Mouse (Mus musculus) ES-E14 (cell line): ENCODE results near the gene Fhit. TPM values are rescaled to one million over a fixed set of nuclear protein-coding genes. Genes with fewer than 3 reads are reported as not detected.

Experiments used
- DNase-seq: peaks from one replicate; pipeline ENCODE4 v3.0.0-alpha.2; 2013; ENCODE audit warnings: low read depth, low spot score
- H3K27ac ChIP-seq: 2 replicates; pipeline ENCODE4 v1.5.1; 2012; ENCODE audit warnings: low read depth, mild to moderate bottlenecking, low read length, moderate library complexity, mixed read lengths; ENCODE audit not compliant: poor library complexity, insufficient read depth, severe bottlenecking
- H3K36me3 ChIP-seq: 2 replicates; pipeline ENCODE4 v1.6.1; 2012; ENCODE audit warnings: mild to moderate bottlenecking, low read length, moderate library complexity, mixed read lengths; ENCODE audit not compliant: control insufficient read depth, poor library complexity, insufficient read depth, severe bottlenecking
- H3K4me1 ChIP-seq, 2 experiments: fragments of 150-350 bp in 1 of 2; sonication (generic) in 1 of 2; 2 replicates each; pipeline ENCODE4 v1.6.1; 2012; ENCODE audit warnings: low read length in 2 of 2, mild to moderate bottlenecking in 1 of 2, mixed read lengths in 1 of 2; ENCODE audit not compliant: control insufficient read depth in 2 of 2, insufficient read depth in 2 of 2, poor library complexity in 1 of 2
- H3K4me3 ChIP-seq, 2 experiments: fragments of 150-350 bp in 1 of 2; sonication (generic) in 1 of 2; 2 replicates each; pipeline ENCODE4 v1.5.1; 2012; ENCODE audit warnings: low read length in 2 of 2, low read depth in 1 of 2, mild to moderate bottlenecking in 1 of 2, mixed read lengths in 1 of 2; ENCODE audit not compliant: insufficient read depth in 1 of 2, poor library complexity in 1 of 2, severe bottlenecking in 1 of 2
- H3K9ac ChIP-seq: 2 replicates; pipeline ENCODE4 v1.6.1; 2012; ENCODE audit warnings: low read depth, mild to moderate bottlenecking, low read length, mixed read lengths; ENCODE audit not compliant: poor library complexity, insufficient read depth, severe bottlenecking
- H3K9me3 ChIP-seq: fragments of 150-350 bp; sonication (generic); 2 replicates; pipeline ENCODE4 v1.6.1; 2012; ENCODE audit warnings: low read depth, mild to moderate bottlenecking, low read length; ENCODE audit not compliant: control insufficient read depth, insufficient read depth
- CHD2 ChIP-seq: IDR thresholded peaks from 2 replicates; pipeline ENCODE4 v1.6.1; 2014; ENCODE audit warnings: mild to moderate bottlenecking, low read depth, low read length, inconsistent platforms
- HCFC1 ChIP-seq: IDR thresholded peaks from 2 replicates; pipeline ENCODE4 v1.6.1; 2012; ENCODE audit warnings: low read length, inconsistent platforms, borderline replicate concordance; ENCODE audit not compliant: insufficient read depth
- MAFK ChIP-seq: IDR thresholded peaks from 2 replicates; pipeline ENCODE4 v1.6.1; 2014; ENCODE audit warnings: mild to moderate bottlenecking, low read depth, low read length, inconsistent platforms; ENCODE audit not compliant: insufficient read depth
- ZC3H11A ChIP-seq: IDR thresholded peaks from 2 replicates; pipeline ENCODE4 v1.6.1; 2012; ENCODE audit warnings: low read depth, mild to moderate bottlenecking, inconsistent platforms, low read length, borderline replicate concordance
- ZNF384 ChIP-seq: IDR thresholded peaks from 2 replicates; pipeline ENCODE4 v1.6.1; 2012; ENCODE audit warnings: low read depth, low read length, inconsistent platforms
- in situ Hi-C, 2 experiments: fragments of 600-800 bp; cut with MboI; formaldehyde crosslinking; loops; one replicate each; pipeline ENCODE4 v1.15.1; 2025; ENCODE audit warnings: low sequenced_read_pairs in 2 of 2, inconsistent platforms in 1 of 2; ENCODE audit not compliant: unreplicated experiment in 2 of 2
- total RNA-seq: library from RNA; depleted of rRNA; stranded (reverse); fragments of 300-350 nt; gene quantifications from 2 replicates; pipeline ENCODE4 v1.2.3, GENCODE M21; 2012

Gene Fhit
- total RNA-seq, 1 experiment = 1.0 TPM

GRCm38 (mm10) chr14:10567771-10568170 is 594.1 kb downstream of the Fhit start:
- no peak for DNase-seq
- in situ Hi-C loops = no loop called here
- no peaks in the 10 kb centered on the region for H3K4me1 ChIP-seq
- no peak overlapping the region for H3K27ac ChIP-seq
- TF ChIP-seq HCFC1 = no peak
- no peak for TF ChIP-seq CHD2
- no peak for TF ChIP-seq ZNF384
- H3K9ac ChIP-seq = no peak overlapping the region
- no peaks in the 10 kb centered on the region for H3K9me3 ChIP-seq
- H3K4me3 ChIP-seq = no peak overlapping the region
- no peaks in the 10 kb centered on the region for H3K36me3 ChIP-seq

- DNase-seq = no peak
- in situ Hi-C loops = no loop called here
- TF ChIP-seq MAFK (no peak), ZC3H11A (no peak), HCFC1 (no peak), CHD2 (no peak), ZNF384 (no peak)
- no peaks in the 10 kb centered on the region for H3K9me3 ChIP-seq
- no peaks in the 10 kb centered on the region for H3K36me3 ChIP-seq
- H3K4me3 ChIP-seq = no peak overlapping the region
- no peak overlapping the region for H3K9ac ChIP-seq
- no peaks in the 10 kb centered on the region for H3K4me1 ChIP-seq
- H3K27ac ChIP-seq = no peak overlapping the region
Measured at GRCm38 (mm10) chr14:10554755-10555154, 607.1 kb downstream of the Fhit start.

GRCm38 (mm10) chr14:10548632-10549031 is 613.2 kb downstream of the Fhit start:
- in situ Hi-C loops = no loop called here
- no peak for DNase-seq
- TF ChIP-seq HCFC1 (no peak), CHD2 (no peak), ZNF384 (no peak), MAFK (no peak), ZC3H11A (no peak)

GRCm38 (mm10) chr14:10545916-10546315 is 615.9 kb downstream of the Fhit start:
- Histone ChIP-seq H3K4me3 (no peak overlapping the region), H3K36me3 (no peaks in the 10 kb centered on the region), H3K9me3 (no peaks in the 10 kb centered on the region), H3K9ac (no peak overlapping the region), H3K27ac (no peak overlapping the region), H3K4me1 (no peaks in the 10 kb centered on the region)
- in situ Hi-C loops = no loop called here
- TF ChIP-seq CHD2 = no peak
- TF ChIP-seq HCFC1 = no peak
- no peak for TF ChIP-seq ZNF384
- TF ChIP-seq ZC3H11A = no peak
- DNase-seq = no peak

More at GRCm38 (mm10) chr14:10548632-10549031, 613.2 kb downstream of the Fhit start:
- H3K4me3 ChIP-seq = no peak overlapping the region
- H3K27ac ChIP-seq = no peak overlapping the region
- no peaks in the 10 kb centered on the region for H3K4me1 ChIP-seq
- no peaks in the 10 kb centered on the region for H3K9me3 ChIP-seq
- H3K36me3 ChIP-seq = no peaks in the 10 kb centered on the region
- H3K9ac ChIP-seq = no peak overlapping the region

- TF ChIP-seq CHD2 (no peak), ZNF384 (no peak), HCFC1 (no peak), ZC3H11A (no peak), MAFK (no peak)
- Histone ChIP-seq H3K36me3 (no peaks in the 10 kb centered on the region), H3K4me1 (no peaks in the 10 kb centered on the region; a peak in 1 of 4 replicates), H3K27ac (no peak overlapping the region), H3K9me3 (no peaks in the 10 kb centered on the region), H3K9ac (no peak overlapping the region), H3K4me3 (no peak overlapping the region)
- no peak for DNase-seq
- in situ Hi-C loops = no loop called here
Measured at GRCm38 (mm10) chr14:10534862-10535261, 627.0 kb downstream of the Fhit start.
